Mouse (Mus musculus) mouse trophoblast stem cell (cell line): Measurements from ENCODE around the gene Ubald2.

Source experiments
- in situ Hi-C, 2 experiments: fragments of 300-500 bp; cut with MseI, MboI; formaldehyde crosslinking; loops; 2 replicates in 1 of 2; 3 replicates in 1 of 2; pipeline ENCODE4 v1.15.1; 2025

Gene Ubald2

DNA sequence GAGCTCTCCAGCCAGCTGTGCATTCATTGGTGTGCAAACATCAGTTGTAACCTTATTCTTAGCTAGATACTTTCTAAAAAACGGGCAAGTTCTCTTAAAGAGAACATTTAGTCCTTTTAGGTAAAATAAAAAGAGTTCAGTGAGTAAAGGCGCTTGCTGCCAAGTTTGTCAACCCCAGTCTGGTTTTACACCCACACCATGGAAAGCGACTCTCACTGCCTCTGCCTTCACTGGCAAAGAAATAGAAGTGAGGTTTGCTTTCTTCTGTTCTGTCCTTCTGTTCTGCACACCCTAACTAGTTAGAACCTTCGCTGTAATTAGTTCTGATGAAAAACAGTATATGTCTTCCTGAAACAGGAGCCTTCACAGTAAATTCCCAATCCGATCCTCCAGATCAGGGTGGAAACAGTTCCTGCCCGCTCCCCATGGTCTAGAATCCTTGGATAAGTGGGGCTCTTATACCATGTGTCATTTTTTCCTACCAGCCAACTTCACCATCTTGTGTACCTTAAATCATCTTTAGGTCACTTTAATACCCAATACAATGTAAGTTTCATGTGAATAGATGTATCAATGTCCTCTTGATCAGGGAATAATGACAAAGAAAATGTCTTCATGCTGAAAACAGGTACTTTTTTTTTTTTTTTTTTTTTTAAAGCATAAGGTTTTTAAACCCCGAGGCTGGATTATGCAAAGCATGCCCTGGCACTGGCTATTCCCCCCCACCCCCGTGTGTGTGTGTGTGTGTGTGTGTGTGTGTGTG, 1.1 kb upstream of the Ubald2 start:
- in situ Hi-C loops, result no loop called here

DNA sequence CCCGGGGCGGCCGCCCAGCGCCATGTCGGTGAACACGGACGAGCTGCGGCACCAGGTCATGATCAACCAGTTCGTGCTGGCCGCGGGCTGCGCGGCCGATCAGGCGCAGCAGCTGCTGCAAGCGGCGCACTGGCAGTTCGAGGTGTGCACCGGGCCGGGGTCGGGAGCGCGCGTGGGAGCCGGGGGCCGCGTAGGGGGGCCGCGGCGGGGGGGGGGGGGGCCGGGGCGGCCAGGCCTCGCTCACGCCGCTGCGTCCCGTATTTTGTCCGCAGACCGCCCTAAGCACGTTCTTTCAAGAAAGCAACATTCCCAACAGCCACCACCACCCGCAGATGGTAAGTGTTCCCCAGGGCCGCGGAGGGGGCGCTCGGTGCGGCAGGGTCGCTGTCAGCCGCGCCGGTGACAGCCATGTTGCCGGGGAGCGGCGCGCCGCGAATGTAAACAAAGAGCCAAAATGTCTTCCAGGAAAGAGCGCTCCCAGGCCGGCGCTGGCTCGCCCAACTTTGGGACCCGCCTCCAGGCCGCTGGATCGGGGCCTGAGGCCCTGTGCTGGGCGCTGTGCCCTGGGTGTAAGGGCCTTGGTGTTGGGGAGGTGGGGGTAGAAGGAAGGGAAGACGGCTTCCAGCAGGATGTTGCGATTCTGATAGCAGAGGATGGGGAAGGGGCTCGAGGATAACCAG, 533 bp downstream of the Ubald2 start:
- in situ Hi-C loops, result no loop called here

DNA sequence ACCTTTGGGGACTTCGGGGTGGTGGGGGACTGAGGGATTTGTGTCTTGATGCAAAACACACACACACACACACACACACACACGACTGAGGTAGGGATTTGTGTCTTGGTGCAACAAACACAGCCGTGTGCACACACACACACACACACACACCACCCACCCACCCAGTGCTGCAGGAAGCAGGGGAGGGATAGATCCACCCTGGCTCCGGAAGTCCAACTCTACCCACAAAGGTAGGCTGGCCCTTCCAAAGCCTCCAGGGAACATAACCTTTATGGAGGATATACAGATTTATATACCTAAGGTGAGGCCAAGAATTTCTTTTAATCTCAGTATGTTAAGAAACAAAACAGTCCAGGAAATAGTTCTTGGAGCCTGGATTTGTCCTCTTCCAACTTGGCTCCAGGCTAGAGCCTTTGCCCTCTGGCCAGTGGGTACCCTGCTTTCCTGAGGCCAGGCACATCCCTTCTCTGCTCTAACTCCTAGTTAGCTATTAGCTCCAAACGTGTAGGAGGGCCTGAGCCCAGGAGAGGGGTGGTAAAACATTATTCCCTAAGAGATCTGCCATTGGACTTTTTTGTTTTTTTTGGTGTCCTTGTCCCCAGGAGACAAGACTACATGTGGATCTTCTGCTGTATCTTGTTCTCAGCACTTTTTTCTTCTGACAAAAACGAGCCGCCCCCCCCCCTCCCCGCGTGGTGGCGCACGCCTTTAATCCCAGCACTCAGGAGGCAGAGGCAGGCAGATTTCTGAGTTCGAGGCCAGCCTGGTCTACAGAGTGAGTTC, 1.3 kb downstream of the Ubald2 start:
- in situ Hi-C loops, result no loop called here

DNA sequence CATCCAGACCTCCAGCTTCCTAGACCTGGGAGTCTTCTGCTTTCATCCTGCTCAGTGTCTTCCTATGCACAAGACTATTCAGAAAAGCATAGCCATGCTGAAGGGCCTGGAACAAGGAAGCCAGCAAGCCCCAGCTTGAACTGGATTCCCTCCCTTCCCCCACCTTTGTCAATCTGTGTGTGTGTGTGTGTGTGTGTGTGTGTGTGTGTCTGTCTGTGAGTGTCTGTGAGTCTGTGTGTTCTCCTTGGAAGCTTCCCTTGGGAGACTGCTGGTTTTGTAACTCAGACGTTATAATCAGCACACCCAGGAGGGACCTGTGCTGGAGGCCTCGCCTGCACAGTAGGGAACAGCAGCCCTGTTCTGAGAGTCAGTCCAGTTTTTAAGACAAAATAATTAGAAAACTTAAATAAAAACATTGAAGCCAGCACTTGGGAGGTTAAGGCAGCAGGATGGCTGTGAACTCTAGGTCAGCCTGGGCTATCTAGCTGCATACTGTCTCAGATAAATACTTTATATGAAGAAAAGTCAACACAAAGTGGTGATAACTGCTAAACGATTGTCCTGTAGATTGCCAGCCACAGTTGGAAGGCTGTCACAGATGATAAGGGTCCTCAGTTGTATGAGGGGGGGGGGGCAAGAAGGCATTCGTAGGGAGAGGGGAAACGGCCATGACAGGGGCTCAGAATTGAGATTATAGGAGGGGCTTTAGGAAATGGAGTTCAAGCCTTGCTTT, 2.3 kb downstream of the Ubald2 start:
- in situ Hi-C loops, result no loop called here

DNA sequence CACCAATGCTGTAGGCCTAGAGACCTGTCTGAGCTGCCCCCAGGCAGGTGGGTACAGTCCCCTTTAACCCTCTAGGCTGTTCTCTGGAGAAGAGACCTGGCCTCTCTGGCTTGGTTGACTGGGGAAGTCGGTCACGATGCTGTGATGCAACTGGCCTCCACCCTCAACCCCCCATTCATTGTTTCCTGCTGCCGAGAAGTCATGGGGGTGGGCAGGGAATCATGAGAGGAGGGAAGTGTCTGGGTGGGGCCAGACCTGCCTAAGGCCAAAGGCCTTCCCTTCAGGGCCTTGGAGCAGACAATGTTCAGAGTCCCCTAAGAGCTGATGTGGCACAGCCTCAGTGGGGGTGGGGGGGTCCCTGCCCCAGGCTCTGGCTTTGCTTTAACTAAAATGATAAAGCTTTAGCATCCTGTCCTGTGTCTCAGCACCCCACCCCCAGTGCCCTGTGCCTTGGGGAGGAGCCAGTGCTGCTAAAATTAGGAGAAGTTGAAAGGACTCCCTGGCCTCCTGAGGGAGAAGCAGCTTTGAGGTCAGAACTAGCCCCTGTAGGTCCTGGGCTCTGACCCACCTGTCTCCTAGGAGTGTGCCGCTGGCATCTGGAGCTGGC, 2.9 kb downstream of the Ubald2 start:
- in situ Hi-C loops, result no loop called here

DNA sequence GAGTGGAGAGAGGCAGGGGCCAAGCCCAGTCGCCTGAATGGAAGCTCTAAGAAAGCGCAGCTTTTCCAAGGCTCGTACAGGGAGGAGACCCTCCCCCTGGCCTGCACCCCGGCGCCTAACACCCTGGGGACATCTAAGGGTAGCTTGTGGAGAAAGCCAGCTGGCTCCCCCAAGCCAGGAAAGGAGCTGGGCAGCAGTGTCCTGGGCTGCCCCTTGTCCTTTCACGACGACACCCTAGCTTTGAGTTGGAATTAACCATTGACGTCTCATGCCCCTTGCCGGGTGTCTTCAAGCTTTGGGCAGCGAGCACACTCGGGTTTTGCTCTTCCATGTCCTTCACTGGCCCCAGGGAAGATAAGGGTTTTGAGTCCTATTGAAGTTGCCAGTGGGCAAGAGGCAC, 3.6 kb downstream of the Ubald2 start:
- in situ Hi-C loops, result no loop called here

DNA sequence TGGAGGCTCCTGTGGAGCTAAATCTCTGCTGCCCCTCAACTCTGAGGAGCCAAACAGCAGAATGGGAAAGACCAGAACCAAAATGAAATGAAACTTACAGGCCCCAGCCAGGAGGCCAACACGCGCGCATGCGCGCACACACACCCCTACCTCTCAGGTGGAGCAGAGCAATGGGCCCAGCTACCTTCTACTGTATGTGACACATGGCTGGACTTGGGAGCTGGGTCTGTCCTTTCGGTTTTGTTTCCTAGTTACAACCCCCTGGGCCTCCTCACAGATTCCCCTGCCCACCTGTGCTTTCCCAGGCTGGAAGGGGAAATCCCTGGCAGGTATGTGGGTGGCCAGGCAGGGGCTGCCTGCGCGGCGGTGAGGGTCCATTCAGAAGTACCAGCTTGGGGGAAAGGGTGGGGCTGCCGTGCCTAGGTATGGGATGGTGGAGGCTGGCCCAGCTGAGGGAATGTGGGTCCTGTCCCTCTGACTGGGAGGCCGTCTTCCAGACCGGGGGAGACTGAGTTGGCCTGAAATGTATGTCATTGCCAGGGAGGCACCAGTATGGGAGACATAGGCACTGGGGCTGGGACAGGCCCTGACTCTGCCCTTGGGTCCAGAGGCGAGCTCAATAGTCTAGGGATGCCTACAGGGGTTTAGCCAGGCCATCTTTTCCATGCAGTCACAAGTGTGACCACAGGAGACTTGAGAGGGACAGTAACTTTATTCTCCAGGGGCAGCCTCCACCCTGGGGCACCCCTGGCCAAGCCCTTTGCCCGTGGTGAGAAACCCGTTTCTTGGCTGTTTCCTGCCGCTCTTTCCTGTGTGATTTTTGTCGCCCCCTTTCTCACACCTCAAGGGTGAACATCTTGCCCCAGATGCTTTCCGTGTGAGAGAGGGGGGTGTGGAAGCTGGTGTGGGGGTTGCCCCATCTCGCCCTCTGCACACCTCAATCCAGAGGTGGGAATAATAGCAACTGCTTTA, 5.7 kb downstream of the Ubald2 start:
- in situ Hi-C loops, result loop anchor here in 1 of 2 experiments (10.0 kb wide), 1 partner anchor 115 kb away; no protein-coding TSS in a partner anchor

DNA sequence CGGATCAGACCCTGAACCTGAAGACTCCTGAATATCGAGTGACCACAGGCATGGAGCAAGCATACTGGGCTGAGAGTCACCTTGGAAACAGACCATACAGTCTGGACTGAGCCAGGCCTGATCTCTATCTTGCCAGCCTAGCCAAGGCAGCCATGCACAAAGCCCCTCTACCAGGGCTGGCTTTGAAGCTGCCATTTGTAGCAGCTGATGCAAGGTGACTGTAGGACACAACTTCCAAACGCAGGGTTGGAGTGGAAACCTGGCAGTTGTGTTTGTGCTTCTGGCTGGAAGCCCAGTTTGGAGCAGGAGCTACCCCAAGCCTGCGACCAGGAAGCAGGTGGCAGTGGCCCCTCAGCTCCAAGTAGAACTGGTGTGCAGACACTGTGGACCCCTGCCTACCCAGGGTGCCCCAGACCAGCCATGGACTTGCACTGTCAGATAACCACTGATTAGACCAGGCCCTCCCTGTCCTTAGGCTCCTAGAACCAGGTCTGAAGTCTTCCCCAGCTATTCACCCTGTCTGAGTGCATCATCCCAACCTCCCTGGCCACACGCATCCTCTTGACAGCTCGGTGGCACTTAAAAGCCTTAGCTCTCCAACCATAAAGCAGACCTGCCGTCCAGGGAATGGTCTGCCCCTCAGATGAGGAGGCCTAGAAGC, 6.6 kb downstream of the Ubald2 start:
- in situ Hi-C loops, result loop anchor here in 1 of 2 experiments (10.0 kb wide), 1 partner anchor 116 kb away; no protein-coding TSS in a partner anchor

DNA sequence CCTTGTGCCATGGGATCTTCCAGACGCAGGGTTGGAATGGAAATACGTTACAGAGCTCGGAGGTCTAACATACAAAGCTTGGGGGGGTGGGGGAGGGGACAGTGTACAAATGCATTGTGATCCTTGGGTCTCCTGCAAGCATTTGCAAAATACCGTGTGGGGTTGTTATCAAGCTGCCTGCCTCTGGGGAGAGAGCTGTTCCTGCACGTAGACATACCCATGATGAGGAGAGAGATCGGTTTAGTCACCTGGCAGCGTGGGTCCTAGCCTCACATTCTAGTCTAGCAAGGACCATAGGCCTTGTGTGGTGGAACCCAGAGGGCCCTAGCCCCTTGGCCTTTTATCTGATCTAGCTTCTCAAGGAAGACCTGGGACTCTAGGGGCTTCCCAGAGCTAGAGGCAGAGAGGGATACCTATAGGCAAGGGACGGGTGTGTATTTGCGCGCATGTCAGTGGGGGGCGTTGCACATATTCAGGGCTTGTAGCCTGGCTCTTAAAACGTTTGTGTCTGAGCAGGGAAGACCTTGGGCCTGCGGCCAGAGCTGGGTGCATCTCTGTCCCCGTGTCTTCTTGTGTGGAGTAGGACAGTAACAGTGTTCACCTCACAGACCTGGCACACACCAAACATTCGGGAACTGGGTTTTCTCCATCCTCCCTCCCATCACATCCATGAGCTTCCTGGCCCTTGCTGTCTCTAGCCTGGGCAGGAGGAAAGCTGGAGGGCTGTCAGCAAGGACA, 8.4 kb downstream of the Ubald2 start:
- in situ Hi-C loops, result loop anchor here in 1 of 2 experiments (10.0 kb wide), 1 partner anchor 117 kb away; no protein-coding TSS in a partner anchor

DNA sequence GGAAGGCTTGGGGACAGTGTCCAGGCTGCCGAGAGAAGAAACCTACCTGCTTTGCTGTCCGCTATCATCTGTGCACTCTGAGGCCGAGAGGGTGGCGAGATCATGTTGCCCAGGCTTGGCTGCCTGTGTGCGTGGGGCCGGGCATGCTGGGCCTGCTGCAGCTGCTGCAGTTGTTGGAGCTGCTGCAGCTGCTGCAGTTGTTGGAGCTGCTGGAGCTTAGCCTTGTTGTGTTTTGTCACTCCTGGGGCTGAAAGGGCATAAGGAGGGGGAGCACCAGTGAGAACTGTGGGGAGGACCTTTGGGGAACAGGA, 8.9 kb downstream of the Ubald2 start:
- in situ Hi-C loops, result loop anchor here in 1 of 2 experiments (10.0 kb wide), 1 partner anchor 118 kb away; no protein-coding TSS in a partner anchor

DNA sequence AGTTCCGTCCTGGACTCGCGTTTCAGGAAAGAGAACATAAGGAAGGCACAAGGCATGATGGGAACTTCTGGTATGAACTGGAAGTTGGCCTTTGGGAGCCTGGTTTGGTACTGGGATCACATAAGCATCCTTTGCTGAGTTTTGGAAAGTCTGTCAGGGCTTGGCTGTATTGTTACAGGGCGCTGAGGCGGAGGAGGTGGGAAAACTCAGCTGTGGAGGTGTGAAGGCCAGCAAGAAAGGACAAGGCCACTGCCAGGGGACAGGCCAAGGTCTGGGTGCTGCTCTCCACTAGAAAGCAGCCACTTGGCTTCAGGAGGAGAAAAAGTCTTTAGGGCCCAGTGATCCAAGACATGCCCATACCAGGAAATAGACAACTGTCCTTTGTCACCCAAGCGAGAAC, 9.4 kb downstream of the Ubald2 start:
- in situ Hi-C loops, result loop anchor here in 1 of 2 experiments (10.0 kb wide), 1 partner anchor 119 kb away; no protein-coding TSS in a partner anchor

DNA sequence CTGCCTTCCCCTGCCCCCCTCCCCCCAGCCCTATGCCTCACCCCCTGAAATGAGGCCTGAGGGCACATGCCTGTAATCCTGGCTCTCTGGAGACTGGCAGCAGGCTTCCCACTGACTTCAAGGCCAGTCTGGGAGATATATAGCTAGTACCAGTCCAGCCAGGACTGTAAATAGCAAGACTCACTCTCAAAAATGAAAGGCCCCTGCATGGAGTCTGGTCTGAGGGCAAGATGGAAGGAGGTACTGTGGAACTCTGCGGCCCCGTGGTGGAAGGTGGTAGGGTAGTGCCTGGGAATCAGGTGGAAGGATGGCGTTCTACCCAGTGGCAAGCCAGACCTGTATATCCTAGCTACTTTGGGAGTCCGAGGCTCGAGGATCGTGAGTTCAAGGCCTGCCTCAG, 10.0 kb downstream of the Ubald2 start:
- in situ Hi-C loops, result loop anchor here in 1 of 2 experiments (10.0 kb wide), 1 partner anchor 119 kb away; no protein-coding TSS in a partner anchor

DNA sequence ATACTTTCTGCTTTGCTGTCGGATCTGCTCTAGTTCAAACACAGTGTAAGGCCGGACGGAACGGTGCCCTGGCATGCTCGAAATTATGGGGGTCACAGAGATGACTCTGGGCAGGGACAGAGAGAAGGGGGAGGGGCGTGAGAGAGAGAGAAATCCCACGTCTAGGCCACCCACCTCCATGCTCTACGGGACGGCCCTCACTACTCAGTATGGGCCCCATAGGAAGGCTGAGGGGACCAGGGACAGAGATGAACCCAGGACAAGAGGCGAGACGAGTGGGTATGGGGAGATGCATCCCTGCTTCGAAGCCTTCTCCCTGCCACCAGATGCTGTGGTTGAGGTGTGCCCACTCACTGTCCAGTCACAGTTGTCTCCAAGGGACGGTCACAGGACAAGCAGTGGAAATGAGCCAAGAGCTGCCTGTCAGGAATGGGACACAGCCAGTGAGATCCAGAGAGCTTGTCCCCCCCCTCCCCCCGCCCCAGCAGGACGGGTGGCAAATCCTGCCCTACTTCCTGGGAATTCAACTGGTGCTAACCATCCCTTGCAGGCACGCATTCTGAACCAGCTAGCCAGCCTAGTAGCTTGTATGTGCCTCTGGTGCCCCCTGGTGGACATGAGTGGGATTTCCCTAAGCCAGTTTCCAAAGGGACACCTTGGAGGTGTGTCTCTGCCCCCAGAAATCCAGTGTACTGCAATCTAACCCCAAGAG, 11.9 kb downstream of the Ubald2 start:
- in situ Hi-C loops, result loop anchor here in 1 of 2 experiments (10.0 kb wide), 1 partner anchor 121 kb away; no protein-coding TSS in a partner anchor

DNA sequence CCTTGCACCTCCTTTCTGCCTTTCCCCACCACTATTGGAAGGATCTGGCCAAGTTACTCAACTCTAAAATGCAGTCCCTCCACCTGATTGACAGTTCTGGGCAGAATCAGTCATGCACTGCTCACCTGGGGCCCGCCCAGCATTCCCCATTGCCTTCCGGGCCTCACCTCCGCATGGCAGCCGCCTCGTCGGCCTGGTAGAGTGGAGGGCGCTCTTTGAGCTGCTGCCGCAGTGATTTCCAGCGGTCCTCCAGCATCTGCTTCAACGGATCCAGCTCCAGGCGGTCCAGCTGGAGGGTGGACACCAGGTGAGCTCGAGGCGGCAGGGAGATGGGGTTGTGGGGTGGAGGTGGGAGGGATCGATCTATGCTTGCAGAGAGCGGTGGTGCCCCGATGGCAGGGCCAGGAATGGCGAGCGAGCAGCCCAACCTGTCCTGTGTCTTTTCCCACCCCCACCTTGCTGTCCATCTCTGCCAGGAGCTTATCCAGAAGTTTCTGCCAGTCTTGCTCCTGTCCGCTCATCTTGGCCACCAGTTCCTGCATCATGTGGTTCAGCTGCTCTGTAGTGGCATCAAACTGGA, 12.5 kb downstream of the Ubald2 start:
- in situ Hi-C loops, result loop anchor here in 1 of 2 experiments (10.0 kb wide), 1 partner anchor 122 kb away; no protein-coding TSS in a partner anchor

DNA sequence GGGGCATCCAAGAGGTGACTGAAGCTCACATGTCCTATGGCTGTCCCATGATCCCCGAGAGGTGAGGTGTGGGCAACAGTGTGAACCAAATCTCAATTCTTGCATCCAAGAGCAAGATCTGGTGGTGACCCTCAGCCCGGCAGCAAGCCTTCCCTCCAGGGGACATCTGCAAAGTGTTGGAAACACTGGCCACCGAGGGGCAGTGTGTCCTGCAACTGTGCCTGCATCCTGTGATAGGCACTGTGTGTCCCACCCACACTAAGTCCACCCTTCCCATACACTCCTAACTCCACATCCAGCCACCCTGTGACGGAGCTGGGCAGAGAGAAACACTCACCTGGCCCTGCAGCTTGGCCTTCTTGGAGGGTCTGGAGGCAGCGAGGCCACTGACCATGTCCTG, 13.9 kb downstream of the Ubald2 start:
- in situ Hi-C loops, result loop anchor here in 1 of 2 experiments (10.0 kb wide), 1 partner anchor 123 kb away; no protein-coding TSS in a partner anchor

DNA sequence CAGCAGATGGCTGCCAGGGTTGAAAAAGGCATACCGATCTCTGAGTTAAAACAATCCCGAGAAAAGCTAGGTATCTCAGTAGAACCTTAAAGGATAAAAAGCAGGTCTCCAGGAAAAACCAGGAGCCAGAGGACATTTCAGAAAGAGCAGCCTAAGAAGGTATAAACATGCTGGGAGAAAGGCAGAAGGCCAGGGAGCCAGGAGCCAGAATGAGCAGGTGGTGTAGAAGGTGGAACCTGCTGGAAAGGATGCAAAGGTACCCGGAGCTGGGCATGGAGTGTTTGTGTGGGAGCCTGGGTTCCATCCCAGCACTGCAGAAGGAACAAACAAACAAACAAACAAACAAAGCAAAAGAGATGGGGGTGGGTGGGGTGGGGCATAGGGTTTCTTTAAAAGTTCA, 15.4 kb downstream of the Ubald2 start:
- in situ Hi-C loops, result loop anchor here in 1 of 2 experiments (10.0 kb wide), 1 partner anchor 125 kb away; no protein-coding TSS in a partner anchor

DNA sequence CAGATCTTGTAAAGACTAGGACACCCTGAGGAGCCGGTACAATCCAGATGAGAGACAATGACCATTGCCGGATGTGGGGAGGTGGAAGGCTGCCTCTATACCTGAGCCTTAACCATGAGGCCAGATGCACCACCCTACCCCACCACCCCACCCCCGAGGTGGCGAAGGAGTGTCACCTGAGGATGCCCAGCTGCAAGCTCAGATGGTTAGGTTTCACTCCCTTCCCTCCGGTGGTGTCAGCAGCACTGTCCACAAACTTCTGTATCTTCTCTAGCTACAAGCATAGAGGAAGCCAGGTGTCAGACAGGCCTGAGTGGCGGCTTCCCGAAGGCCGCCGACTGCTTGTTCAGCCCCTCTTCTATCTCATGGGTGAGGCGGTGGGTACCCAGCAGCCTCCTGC, 20.0 kb downstream of the Ubald2 start:
- in situ Hi-C loops, result loop anchor here in 1 of 2 experiments (5.0 kb wide), 1 partner anchor 142 kb away; no protein-coding TSS in a partner anchor
